Mouse (Mus musculus): ENCODE measurements at regions not wholly inside any gene's neighbourhood (a gene's known extent, or its start where the extent isn't known, plus 50 kb on each side); places are given as distances from the start of the nearest gene placed in this dataset.
A peak's percentile ranks its signal among the peaks of the same experiment; 100 is the strongest.
"Not testable (repeated sequence)": the region's sequence is repeated elsewhere in the genome, so short reads cannot be mapped to it uniquely, and the experiment has no call there.

DNA sequence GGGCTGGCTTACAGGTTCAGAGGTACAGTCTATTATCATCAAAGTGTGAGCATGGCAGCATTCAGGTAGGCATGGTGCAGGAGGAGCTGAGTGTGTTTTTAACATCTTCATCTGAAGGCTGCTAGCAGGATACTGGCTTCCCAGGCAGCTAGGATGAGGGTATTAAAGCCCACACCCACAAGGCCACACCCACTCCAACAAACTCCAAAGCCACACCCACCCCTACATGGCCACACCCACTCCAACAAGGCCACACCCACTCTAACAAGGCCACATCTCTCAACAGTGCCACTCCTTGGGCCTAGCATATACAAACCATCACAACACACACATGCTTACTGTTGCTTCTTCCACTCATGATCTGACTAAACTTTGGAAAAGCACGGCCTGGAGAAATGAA, 172.5 kb downstream of the Msrb3 start:
- no peak for ATAC-seq

DNA sequence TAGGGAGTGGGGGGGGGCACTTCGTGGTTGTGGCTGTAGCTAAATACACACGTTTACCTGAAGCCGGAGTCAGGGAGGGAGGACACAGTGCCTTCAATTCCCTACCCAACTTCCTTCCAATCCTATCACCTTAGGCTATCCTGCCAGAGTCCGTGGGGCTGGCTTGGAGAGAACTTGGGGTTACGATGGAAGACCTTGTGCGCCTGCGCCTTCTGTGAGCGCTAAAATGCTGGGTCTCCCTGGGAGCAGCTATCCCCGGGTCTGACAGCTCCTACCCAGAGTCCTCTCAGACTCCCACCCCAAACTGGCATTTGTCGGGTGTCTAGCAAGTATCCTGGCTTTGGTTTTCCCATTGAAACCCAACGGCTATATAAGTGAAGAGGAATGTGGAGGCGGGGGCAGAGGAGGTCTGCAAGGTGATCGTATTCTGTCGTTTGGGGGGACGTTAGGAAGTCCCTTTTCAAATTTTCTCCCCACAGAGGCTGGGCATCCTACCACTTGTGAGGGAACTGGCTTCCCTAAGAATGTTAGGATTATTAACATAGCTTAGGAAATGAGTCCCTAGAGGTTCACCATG, 176.9 kb downstream of the Msrb3 start:
- no peak for ATAC-seq

DNA sequence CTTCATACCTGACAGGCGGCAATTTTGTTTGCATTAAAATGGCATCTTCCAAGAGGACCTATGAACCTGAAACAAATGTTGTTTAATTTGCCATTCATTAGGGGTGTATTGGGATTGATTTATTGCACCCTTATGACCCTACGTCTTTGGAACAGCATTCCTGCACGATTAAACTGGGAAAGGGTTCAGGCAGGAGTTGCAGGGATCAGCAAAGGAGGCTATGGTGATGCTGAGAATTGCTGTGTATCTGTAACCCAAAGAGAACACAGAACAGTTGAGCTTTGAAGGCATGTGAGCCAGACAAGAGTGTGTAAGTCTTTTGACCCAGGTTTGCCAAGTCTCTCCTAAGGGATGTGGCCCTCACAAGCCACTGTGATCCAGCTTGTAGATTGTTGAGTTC, 177.9 kb downstream of the Msrb3 start:
- ATAC-seq, result no peak

DNA sequence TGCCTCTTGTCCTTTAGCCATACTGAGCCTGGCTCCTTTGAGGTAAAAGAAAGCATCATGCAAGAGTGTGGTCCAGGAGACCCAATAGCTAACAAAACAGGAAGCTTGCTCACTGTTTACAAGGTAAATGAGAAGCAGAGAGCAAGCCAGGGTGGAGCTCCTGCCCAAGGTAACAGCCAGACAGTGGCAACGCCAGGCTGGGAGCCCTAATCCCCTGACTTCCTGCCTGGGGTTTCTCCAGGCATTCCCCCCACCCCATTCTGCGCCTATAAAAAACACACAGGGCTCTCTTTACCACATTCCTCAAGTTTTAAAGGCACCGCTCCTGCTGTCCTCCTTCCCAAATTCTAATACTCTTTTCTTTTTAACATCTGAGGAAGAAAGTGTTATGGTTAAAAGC, 178.8 kb downstream of the Msrb3 start:
- ATAC-seq, result no peak

DNA sequence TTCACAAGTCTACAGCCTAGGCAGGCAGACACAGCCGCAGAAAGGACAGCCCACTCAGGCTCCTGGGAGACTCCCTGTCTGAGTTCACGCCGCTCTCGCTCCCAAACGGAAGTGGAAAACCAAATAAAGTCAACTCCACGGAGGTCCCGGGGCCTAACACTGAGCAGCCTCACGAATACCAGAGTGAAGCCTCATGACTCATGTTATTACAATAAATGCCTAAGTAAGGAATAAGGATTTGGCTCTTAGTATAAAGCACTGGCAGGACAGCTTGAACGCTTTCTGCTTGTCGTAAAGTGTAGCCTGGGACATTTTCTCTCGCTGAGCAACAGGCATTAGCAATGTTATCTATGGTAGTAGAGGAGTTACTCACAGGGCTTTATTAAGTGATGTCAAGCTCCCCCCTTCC, 181.7 kb downstream of the Msrb3 start:
- no peak for ATAC-seq

DNA sequence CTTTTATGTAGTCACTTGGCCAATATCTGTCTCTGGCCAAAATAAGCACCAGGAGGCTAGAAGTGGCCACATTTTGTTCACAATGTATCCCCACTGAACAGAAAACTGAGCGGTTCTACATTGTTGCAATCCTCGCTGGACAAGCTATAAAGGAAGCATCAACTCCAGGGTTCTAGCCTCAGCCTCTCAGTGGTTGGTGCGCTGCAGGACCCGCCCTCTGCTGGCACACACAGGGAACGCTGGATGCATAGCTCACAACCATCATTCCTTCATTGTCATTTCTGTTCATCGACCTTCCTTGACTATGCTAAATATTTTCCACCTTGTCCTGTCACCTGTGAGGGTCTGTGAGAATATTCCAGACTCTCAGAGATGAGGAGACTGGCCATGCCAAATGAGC, 182.5 kb downstream of the Msrb3 start:
- no peak for ATAC-seq

DNA sequence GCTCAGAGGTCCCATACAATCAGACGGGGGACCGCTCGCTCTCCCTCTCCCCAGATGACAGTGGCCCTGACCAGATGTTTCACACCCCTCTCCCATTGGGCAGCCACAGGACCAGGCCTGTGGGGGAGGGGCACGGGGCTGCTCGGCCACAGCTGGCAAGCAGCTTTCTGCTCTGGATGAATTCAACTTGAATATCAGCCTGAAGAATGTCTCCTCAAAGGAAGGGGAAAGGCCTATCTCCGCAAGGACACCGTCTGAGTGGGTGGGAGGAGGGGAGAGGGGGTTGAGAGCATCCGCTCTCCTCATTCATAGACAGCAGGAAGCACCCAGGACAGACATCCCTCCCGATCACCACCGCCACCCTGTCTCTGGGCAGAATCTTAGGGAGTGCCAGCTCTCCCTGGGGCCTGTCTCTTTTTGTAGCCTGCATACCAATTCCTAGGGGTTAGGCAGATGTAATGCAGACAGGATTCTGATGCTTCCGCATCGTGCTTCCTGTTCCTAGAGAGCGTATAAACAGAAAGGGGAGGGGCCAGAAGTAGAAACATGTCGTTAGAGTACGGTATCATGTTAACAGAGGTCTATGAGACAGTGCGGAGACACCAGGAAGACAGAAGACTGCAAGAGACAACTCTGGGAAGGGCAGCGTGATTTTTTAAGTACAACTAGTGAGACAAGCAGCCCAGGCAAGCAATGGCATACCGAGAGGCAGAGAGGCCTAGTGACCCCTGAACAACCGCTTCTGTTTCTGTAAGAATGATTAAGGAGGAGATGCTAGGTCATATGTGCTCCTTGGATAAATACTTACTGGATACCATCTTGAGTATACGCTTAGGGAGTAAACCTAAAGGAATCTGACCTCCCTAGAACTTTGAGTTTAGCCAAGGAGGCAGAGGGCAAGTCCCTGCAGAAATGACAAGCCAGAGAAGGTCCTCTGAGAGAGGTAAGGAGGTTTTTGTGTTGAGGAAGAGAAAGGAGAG, 190.8 kb downstream of the Msrb3 start:
- no peak for ATAC-seq

DNA sequence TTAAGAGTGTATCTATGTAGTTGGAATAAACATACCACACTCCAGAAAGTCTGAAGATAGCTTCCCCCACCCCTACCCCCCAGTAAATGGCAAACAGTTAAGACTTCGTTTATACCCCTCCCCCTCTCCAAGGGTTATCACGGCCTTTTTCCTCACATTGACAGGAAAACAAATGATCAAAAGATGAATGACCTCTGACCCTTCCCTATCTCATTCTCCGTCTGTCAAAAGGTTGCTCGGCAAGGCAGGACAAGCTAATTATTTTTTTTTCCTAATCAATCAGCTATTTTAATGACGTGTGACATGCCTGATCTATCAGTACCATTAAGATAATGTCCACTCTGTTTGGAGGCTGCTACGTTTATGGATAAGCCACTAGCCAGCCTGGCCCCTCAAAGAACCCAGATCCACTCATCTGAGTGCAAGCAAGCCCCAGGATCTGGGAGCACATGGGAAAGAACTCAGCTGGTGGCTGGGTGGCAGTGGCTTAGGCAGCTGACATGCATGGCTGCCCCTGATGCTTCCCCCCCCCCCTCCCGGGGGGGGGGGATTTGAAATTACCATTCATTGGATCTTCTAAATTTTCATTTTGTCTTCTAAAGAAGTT, 192.1 kb downstream of the Msrb3 start:
- ATAC-seq, result no peak

DNA sequence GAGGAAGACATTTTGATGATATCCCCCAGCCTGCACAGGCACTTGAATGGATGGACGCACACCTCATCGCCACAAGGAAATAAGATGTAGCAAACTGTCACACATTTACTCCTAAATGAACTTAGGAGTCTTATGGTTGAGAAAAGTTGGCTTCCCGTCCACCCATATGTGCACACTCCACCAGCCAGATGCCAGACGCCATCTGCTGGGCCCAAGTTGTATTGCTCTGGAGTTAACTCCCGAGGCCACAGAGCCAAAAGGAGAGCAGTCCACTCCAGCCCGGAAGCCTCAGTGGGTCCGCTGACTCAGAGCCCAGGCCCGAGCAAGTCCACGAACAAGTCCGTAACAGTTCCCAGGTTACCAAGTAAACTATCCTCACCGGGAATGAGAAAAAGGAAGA, 197.1 kb downstream of the Msrb3 start:
- ATAC-seq, result peak; percentile 84

DNA sequence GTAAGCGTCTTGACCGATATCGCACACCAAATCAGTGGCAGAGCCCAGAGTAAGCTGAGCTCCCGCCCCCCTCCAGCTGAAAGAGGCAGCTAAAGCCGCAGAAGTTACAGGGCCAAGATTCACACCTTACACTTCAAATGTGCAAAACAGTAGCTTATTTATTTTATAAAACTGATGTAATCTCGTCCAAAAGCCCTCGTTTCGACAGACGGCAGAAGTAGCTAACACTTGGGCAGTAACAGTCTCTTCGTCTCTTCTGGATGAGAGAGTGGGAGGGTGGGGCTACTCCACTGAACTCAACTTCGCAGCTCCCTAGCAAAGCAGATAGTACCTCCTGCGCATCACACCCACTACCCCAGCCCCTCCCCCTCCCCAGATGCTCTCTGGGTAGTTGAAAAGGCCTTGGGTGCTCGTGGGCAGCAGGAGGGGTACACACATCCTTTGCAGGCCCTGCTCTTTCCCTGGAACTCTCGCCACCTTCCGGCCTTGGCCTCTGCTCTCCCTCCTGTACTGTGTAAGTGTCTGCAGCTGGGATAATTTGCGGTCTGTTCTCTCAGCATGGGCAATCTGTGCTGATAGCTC, 201.5 kb downstream of the Msrb3 start:
- ATAC-seq, result no peak

DNA sequence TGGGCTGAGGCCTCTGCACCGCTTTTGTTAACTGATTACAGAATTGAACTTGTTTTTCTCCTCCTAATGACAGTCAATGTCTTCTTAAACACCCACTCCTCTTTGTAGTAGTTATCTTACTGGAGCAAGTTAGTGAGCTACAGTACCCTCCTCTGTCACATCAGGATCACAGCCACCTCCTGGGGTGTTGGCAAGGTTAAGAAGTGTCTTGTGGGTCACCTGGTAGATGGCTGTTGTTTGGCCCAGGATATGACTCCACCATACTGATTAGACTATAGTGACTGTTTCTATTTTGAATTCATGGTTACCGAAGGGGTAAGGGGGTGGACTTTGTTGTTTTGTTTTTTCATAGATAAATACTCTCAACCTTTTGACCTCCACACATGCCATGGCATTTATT, 202.4 kb downstream of the Msrb3 start:
- no peak for ATAC-seq

DNA sequence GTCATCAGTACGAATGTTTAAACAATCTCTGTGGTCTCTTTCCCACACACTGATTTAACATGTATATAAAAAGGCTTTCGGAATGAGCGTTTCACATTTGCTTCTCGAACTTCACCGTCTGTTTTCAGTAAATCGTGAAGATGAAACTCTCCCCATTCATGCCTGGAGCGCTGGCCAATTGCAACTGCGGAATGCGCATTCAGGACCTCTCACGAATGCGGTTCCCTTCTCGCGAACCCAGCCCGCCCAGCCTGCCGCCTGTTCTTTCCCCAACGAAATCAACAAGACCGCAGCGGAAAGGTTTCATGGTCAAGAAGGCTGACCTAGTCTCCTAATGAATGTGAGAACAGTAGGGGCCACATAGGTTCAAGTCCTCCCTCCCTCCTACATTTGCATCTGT, 204.4 kb downstream of the Msrb3 start:
- no peak for ATAC-seq

DNA sequence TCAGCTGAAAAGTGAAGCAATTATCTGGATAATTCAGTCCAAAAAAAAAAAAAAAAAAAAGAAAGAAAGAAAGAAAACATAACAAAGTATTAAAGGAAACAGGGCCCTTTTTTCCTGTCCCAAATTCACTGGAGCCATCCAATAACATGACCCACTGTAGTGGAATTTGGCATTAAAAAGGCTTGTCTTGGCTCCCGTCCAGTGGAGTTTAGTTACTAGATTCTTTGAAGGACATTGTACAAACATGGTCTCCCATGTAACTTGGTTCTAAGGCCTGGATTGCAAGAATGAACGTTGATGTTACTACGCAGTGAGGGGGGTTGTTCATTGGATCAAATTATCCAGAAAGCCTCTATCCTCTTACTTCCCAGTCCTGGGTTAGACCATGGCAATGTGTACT, 207.4 kb downstream of the Msrb3 start:
- ATAC-seq, result no peak

DNA sequence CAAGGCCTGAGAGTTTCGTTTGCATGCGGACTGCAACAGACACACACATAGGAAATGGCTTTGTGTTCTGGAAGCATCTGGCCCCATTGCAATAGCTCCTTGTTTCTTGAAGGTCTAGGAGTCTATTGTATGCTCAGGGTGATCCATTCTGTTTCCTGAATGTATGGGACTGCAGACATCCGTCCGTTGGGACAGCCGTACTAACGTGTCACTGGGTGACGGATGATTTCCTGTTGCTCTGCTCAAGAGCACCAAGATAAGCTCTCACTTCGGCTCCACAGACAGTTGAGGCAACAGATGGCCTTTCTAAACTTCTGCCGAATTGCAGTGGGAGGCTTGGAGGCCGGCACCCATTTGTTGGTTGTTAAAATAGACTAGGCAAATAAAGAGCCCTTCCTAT, 209.9 kb upstream of the Hmga2 start:
- ATAC-seq, result no peak

DNA sequence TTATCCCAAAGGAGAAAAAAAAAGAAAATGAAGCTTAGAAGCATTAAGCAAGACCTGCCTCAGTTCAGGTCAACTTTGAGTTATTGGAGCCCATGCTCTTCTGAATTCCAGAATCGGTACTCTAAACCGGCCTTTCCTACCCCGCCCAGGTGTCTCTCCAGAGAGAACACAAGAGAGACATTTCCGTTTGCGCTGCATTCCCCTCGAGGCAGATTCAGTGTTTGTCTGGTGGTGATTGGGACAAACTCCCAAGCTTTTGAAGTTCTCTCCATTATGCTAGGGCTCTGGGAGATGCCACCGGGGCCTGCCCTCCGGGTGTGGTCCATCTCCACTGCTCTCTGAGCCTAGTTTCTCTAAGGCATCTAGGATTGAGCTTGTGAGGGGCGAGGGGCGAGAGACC, 205.8 kb upstream of the Hmga2 start:
- ATAC-seq, result no peak

DNA sequence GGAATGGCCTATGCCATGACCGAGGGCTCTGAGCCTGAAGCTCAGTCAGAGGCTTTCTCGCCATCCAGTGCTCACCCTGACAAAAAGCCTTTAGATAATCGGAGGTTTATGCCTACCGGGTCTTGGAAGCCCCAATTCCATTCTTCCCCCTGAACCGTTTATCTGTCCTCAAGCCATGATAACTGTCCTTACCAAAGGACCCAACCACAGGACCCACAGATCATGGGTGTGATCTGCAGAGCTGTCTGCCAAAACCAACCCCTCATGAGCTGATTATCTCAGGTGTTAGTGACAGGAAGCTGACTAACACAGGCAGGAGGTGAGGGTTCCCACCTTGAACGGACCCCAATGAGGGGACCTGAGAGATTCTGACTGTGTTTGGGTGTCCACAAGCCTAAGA, 203.7 kb upstream of the Hmga2 start:
- ATAC-seq, result no peak

DNA sequence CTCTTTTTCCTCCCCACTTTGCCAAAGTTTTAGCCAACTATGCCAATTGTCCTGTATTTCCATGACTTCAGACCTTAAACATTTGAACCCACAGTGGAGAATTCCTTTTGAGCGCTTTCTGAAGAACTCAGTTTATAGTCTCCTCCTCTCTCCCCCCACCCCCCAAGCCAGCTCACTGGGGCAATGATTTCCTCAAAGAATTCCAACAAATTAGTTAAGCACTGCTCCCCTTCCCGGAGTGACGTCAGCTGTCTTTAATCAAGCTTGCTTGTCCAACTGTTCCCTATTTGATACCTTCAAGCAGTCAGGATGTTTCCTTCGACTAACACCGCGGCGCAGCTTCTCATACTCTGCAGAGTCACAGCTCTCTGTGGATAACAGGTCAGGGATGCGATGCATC, 202.0 kb upstream of the Hmga2 start:
- ATAC-seq, result no peak

DNA sequence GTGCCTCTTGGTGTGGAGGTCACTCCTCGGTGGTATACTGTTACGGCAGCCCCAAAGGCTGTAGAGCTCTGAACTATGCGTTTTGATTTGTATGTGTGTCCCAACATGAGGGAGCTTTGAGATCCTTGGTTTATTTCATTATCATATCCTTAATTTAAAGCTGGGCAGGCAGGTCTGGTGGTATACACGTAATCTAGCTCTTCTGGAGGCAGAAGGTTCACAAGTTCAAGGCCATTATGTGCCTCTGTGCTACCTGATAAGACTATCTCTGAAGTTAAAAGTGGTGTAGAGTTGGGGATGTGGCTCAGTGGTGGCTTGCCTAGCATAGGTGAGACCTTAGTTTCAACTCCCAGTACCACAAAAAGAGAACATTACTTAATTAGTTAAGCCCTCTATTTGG, 199.1 kb upstream of the Hmga2 start:
- no peak for ATAC-seq

DNA sequence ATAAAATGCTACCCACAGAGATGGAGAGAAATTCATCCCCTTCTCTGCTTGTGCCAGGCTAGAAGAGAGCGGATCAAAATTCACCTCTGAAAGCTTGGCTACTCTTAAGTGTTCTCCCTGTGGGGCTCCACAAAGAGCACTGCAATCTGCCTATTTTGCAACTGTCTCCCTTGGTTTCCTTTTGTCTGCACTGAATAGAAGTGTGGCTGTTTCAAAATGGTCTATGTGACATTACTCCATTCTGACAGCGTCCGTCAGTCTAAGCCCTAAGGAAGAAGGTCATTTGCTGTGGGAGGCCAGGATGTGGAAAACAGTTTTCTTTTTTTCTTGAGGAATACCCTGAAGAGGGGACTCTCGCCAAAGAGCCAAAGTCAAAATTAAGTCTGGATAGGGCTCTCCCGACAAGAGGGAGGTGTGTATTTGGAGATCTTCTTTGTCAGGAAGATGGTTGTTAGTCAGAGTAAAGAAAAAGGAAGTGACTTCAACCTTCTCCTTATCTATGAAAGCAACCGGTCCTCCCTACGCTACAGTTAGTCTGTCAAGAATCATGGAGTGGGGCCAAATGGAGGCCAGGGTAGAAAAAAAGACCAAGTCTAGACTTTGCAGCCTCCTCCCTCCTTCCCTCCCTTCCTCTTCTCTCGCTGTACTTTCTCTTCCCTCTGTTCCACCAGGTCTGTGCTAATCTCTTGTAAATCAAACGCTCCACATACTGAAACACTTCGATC, 198.2 kb upstream of the Hmga2 start:
- ATAC-seq, result no peak

DNA sequence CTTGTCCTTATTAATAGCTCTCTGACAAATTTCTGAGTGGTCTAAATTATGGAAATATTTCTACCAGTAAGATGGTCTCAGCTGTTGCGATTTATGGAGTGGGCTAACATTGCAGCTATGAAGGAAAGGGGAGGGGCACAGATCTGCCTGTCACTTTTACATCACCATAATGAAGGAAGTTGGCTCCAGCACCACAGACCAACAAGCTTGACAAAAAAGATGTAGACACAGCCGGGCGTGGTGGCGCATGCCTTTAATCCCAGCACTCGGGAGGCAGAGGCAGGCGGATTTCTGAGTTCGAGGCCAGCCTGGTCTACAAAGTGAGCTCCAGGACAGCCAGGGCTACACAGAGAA, 191.4 kb upstream of the Hmga2 start:
- ATAC-seq, result not testable (repeated sequence)

DNA sequence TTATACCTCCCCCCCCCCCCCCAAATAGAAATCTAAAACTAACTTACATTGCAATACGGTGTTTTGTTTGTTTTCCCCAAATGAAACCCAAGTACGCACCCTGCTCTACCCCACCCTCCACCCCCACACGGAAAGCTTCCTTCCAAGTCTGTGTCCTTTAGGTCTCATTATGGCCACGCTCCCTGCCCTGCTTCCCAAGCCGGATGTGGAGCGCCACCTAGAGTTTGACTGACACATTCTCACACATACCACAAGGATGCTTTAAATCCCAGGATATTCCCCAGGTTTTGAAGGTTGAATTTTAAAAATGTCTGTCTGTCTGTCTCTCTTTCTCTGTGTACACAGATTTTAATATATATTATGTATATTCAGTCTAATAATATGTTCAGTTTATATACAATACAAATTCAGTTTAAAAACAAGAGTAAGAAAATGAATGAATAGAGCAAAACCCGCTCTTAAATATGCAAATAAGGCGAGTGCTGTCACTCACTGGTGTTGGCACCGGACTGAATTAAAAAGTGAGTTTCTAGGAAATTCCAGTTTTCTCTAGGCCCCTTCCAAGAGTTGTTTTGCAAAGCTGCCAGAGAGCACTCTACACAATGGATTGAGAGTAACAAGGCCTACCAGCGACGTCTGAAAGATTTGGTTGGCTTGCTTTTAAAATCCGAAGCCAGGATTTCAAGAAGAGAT, 190.9 kb upstream of the Hmga2 start:
- no peak for ATAC-seq

DNA sequence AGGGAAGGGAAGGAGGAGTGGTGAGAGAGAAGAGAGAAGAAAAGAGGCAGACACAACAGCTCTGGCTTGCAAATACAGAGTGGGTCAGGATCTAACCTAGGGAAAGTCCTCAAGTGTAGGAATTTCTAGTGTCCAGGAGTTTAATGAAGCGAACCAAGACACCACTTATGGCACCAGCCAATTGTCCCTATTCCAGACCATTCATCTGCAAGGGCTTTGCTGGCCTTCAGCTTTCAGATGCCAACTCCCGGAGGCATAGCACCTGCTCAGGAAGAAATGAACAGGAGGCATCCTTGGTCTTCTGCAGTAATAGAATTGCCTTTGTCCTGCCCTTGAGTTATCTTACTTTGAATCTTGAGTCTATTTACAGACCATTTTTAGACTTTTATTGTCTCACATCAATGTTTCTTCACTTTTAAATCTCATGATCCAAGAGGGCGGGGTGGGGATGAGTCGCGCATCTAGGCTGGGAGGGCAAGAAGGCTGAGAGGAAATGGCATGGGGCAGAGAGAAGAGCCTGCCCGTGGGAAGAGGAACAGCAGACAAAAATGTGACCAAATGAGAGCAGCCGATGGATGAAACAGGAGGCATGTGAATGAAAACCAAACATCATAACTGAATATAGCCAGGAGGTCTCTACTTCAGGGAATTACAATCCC, 190.1 kb upstream of the Hmga2 start:
- no peak for ATAC-seq

Data from CD4-positive, CD25-positive, alpha-beta regulatory T cell, adult 4 months (primary cell).